Mouse (Mus musculus) hindbrain, postnatal 0 days (tissue): ENCODE results near the gene Ccl6. TPM values are rescaled to one million over a fixed set of nuclear protein-coding genes. Genes with fewer than 3 reads are reported as not detected.
A peak's percentile ranks its signal among the peaks of the same experiment; 100 is the strongest.

Source experiments
- ATAC-seq: fragments of 200-750 bp; cut with Nextera tagmentation; 2 replicates; pipeline ENCODE4 v1.8.0; 2017; ENCODE audit warnings: mild to moderate bottlenecking, moderate TSS enrichment, moderate library complexity
- DNase-seq: peaks from one replicate; pipeline ENCODE4 v3.0.0-alpha.2; 2015; ENCODE audit warnings: low spot score
- H3K27ac ChIP-seq: fragments of 300-500 bp; sonication (generic); 2 replicates; pipeline ENCODE4 v1.5.1; 2014; ENCODE audit warnings: mild to moderate bottlenecking
- H3K27me3 ChIP-seq: fragments of 300-500 bp; sonication (generic); 2 replicates; pipeline ENCODE4 v1.6.1; 2014; ENCODE audit warnings: low read length, mixed read lengths; ENCODE audit not compliant: insufficient read depth
- H3K36me3 ChIP-seq: fragments of 300-500 bp; sonication (generic); 2 replicates; pipeline ENCODE4 v1.6.1; 2014; ENCODE audit warnings: low read length, mixed read lengths; ENCODE audit not compliant: insufficient read depth
- H3K4me1 ChIP-seq: fragments of 300-500 bp; sonication (generic); 2 replicates; pipeline ENCODE4 v1.6.1; 2014; ENCODE audit warnings: antibody characterized with exemption, low read length, mixed read lengths; ENCODE audit not compliant: insufficient read depth
- H3K4me2 ChIP-seq: fragments of 300-500 bp; sonication (generic); 2 replicates; pipeline ENCODE4 v1.6.1; 2014; ENCODE audit warnings: low read depth, mild to moderate bottlenecking, low read length, moderate library complexity, mixed read lengths
- H3K4me3 ChIP-seq: fragments of 300-500 bp; sonication (generic); 2 replicates; pipeline ENCODE4 v1.5.1; 2014; ENCODE audit warnings: low read length
- H3K9ac ChIP-seq: fragments of 300-500 bp; sonication (generic); replicated peaks from 2 replicates; pipeline ENCODE4 v1.6.1; 2014; ENCODE audit warnings: mild to moderate bottlenecking, low read length, moderate library complexity, mixed read lengths
- H3K9me3 ChIP-seq: fragments of 300-500 bp; sonication (generic); 2 replicates; pipeline ENCODE4 v1.6.1; 2016; ENCODE audit warnings: low read length, mixed read lengths
- CTCF ChIP-seq: IDR thresholded peaks from 2 replicates; pipeline ENCODE4 v1.5.1; 2016; ENCODE audit warnings: antibody characterized with exemption, control low read depth, low read depth
- WGBS: fragments of 180-500 bp; shearing (Covaris S2); extraction: QIAGEN DNeasy Blood & Tissue Kit; methylation state at CpG from one replicate; pipeline ENCODE4 v1.1.7; 2014; 5-methylcytosine and 5-hydroxymethylcytosine counted together
- polyA plus RNA-seq: library from polyadenylated mRNA; unstranded; fragments of >200 nt; fragmentation: Nextera tagmentation; extraction: Ambion mirVana; gene quantifications from 2 replicates; pipeline ENCODE4 v1.2.1, GENCODE M21; 2015
- total RNA-seq: library from RNA; depleted of rRNA; stranded (reverse); fragments of >200 nt; gene quantifications from 2 replicates; pipeline ENCODE4 v1.2.3, GENCODE M21; 2014

The Ccl6 gene
- total and polyA plus RNA-seq, 2 experiments from 2014 or later, result 3.7 TPM; not detected in 1

DNA sequence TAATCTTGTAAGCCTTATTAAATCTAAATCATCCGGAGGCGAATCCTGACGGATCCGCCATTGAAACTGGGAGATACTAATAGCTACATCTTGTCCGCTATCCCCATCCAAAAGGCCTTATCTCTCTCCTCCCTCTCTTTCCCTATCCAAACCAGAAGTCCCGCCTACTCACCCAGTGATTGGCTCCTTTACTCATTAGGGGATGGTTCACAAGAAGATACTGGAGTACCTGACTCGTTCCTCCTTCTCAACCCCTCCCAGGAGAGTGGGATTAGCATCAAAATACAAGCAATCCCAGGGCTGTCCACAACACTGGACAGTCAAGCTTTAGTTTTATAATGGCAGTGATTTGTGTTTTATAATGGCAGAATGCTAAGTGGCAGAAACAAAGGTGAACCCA lies 25.6 kb downstream of the Ccl6 start:
- Histone ChIP-seq H3K4me3 (no peak overlapping the region), H3K9ac (no peak overlapping the region), H3K27ac (no peak overlapping the region), H3K36me3 (no peaks in the 10 kb centered on the region), H3K9me3 (no peaks in the 10 kb centered on the region), H3K4me2 (no peak overlapping the region), H3K4me1 (no peaks in the 10 kb centered on the region), H3K27me3 (no peaks in the 10 kb centered on the region)
- no peak for DNase-seq
- ATAC-seq, result no peak
- no peak for TF ChIP-seq CTCF
- 75% methylated on average over 7 of the region's 7 CpGs for WGBS

DNA sequence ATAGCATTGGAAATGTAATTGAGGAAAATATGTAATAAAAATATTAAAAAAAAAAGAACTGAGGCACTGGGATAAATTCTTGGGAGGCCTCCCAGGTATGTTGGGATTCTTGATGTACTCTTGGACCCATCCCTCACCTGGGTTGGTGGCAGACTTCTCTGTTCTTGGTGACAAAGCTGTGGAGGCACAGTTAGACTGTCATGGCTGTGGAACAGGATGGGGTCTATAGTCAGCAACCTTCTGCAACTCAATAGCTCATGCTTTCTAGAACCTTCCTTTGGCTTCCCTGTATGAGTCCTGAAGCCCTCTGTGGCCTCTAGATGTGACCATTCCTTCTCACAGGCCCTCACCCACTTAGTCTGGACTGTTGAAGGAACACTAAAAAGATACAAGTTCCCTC lies 26.3 kb downstream of the Ccl6 start:
- no peak overlapping the region for H3K9ac ChIP-seq
- H3K27ac ChIP-seq, result no peak overlapping the region
- H3K9me3 ChIP-seq, result no peaks in the 10 kb centered on the region
- no peak overlapping the region for H3K4me3 ChIP-seq
- DNase-seq, result no peak
- H3K4me1 ChIP-seq, result no peaks in the 10 kb centered on the region
- H3K4me2 ChIP-seq, result no peak overlapping the region
- TF ChIP-seq CTCF, result no peak
- no peaks in the 10 kb centered on the region for H3K27me3 ChIP-seq
- H3K36me3 ChIP-seq, result no peaks in the 10 kb centered on the region
- ATAC-seq, result no peak

DNA sequence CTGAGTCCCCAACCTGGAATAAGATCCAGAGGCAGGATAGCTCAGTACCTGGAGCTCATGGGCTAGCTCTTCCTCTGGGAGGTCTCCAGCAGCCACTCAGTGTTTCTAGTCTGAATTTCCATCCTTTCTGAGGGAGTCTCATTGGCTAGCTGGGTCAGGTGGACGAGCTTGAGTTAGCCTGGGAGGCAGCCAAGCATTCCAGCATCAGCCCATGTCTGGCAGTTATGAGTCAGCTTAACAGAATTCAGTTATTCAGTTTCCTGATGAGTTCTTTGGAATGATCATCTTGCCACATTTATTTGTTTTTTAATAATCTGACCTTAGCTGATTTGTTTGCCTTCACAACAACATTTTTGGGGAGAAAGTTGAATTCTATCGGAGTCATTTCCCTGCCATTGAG lies 29.1 kb downstream of the Ccl6 start:
- ATAC-seq, result no peak
- WGBS, result 72% methylated on average over 2 of the region's 2 CpGs
- Histone ChIP-seq H3K27ac (no peak overlapping the region), H3K4me2 (no peak overlapping the region), H3K27me3 (no peaks in the 10 kb centered on the region), H3K4me1 (no peaks in the 10 kb centered on the region), H3K4me3 (no peak overlapping the region), H3K9ac (no peak overlapping the region), H3K9me3 (no peaks in the 10 kb centered on the region), H3K36me3 (no peaks in the 10 kb centered on the region)
- DNase-seq, result no peak
- TF ChIP-seq CTCF, result no peak

DNA sequence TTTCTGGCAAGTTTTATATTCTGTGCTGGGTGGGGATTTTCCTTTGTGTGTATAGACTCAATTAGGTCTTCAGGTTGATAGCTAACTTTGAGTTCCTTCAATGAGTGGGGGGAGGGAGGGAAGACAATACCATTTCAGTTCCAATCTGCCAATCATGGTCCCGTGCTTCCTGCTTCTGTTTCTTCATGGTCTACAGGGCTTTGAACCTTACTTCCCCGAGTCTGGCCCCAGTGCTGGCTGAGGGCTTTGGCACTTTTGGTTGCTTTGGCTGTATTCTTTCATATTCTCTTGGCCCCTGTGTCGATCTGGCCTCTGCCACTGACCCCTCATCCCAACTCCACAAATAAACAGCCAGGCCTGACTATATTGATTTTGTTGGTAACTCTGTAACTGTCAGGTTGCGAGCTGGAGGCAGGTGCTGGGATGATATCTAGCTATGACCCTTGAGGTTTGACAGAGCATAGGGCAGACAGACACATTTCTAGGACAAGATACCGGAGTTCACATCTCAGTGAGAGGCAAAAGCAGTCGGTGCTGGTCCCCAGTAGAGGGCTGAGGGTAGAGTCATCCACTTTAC lies 30.5 kb downstream of the Ccl6 start:
- Histone ChIP-seq H3K9ac (no peak overlapping the region), H3K4me1 (no peaks in the 10 kb centered on the region), H3K36me3 (no peaks in the 10 kb centered on the region), H3K27ac (no peak overlapping the region), H3K4me3 (no peak overlapping the region), H3K9me3 (no peaks in the 10 kb centered on the region), H3K4me2 (no peak overlapping the region), H3K27me3 (no peaks in the 10 kb centered on the region)
- 67% methylated on average over 6 of the region's 6 CpGs for WGBS
- no peak for TF ChIP-seq CTCF
- no peak for ATAC-seq
- no peak for DNase-seq

DNA sequence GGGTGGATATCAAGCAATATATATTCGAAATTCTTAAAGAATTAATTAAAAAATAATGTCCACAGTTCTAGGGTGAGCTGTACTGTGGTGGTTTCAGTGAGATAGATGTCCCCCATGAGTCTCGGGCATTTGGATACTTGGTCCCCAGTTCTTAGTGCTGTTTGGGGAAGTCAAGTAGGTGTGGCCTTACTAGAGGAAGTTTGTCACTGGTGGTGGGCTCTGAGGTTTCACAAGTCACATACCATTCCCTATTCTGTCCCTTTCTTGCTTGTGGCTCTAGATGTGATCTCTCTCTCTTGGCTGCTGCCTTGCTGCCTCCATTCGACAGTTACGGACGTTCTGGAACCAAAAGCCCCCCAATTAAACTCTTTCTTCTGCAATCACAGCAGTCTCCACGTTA lies 32.5 kb downstream of the Ccl6 start:
- Histone ChIP-seq H3K4me1 (no peaks in the 10 kb centered on the region), H3K9me3 (no peaks in the 10 kb centered on the region), H3K4me3 (no peak overlapping the region), H3K4me2 (no peak overlapping the region), H3K9ac (no peak overlapping the region), H3K27ac (no peak overlapping the region), H3K27me3 (no peaks in the 10 kb centered on the region), H3K36me3 (no peaks in the 10 kb centered on the region)
- no peak for ATAC-seq
- no peak for TF ChIP-seq CTCF
- no peak for DNase-seq
- WGBS, result 85% methylated on average over 6 of the region's 6 CpGs

DNA sequence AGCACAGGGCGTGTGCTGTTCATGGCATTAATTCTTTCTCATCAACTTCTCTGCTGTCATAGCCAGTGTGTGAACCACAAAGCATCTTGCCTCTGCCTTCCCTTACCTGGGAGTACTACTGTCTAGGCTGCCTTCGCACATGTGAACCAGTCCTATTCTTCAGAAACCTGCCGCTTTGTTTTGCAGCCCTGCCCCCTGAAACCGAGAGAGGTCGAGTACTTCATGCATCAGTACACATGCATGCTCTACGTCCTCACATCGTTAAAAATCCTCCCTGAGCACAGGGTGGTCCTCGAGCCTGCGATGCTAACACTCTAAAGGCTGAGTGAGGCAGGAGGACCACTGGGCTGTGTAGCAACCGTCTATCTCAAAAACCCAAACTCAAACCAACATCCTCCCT lies 35.8 kb downstream of the Ccl6 start:
- no peaks in the 10 kb centered on the region for H3K9me3 ChIP-seq
- no peak for TF ChIP-seq CTCF
- WGBS, result 40% methylated on average over 10 of the region's 10 CpGs
- no peak for ATAC-seq
- H3K4me2 ChIP-seq, result no peak overlapping the region
- H3K4me1 ChIP-seq, result no peaks in the 10 kb centered on the region
- no peak overlapping the region for H3K9ac ChIP-seq
- H3K27ac ChIP-seq, result no peak overlapping the region
- no peak for DNase-seq
- H3K36me3 ChIP-seq, result no peaks in the 10 kb centered on the region
- no peaks in the 10 kb centered on the region for H3K27me3 ChIP-seq
- H3K4me3 ChIP-seq, result no peak overlapping the region

DNA sequence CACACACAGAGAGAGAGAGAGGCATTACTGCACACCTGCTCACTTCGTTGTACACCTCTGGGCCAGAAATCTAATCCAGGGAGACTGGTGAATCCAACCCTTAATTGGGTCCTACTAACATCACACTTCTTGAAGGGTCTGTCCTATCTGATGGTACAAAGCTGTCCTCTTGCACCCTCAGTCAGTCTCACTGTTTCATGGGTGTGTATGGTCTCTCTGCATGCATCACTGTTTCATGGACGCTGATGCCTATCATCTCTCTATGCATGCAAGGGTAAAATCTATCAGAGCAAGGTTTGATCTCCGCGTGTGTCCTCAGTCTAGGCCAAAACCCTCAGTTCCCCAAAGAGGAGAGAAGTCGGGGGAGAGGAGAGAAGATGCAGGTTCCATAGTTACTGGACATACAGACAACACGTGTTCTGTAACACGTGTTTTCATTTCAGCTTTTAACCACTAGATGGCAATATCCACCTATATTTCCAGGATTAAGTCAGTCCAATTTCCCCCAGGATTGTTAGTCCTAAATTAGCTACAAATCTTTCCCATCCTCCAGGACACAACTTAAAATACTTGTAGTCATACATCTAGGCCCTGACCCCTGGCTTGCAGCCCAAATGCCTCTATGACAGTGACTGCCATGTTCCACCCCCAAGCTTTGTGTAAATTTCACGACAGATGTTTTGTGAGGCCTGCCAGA lies 36.7 kb downstream of the Ccl6 start:
- Histone ChIP-seq H3K36me3 (no peaks in the 10 kb centered on the region), H3K9me3 (no peaks in the 10 kb centered on the region), H3K27ac (no peak overlapping the region), H3K4me1 (no peaks in the 10 kb centered on the region), H3K4me2 (peak overlapping the region; percentile 31; the same call in 1 of the 2 replicates), H3K4me3 (no peak overlapping the region), H3K27me3 (no peaks in the 10 kb centered on the region), H3K9ac (no peak overlapping the region)
- ATAC-seq (peak; percentile 82), DNase-seq (peak; percentile 92)
- WGBS, result 24% methylated on average over 8 of the region's 8 CpGs
- TF ChIP-seq CTCF, result peak; percentile 89
